Mouse (Mus musculus): Measurements from ENCODE around the gene Gm21860. TPM values are rescaled to one million over a fixed set of nuclear protein-coding genes. Genes with fewer than 3 reads are reported as not detected.
"Not testable (repeated sequence)": the region's sequence is repeated elsewhere in the genome, so short reads cannot be mapped to it uniquely, and the experiment has no call there.

Gene Gm21860
- total RNA-seq, 2 experiments from 2014 or later, result not detected

- DNase-seq, result not testable (repeated sequence)
Measured at GRCm38 (mm10) chrY:90732101-90732542, 22.5 kb downstream of the Gm21860 start.

- not testable (repeated sequence) for DNase-seq
Measured at GRCm38 (mm10) chrY:90731593-90731955, 23.0 kb downstream of the Gm21860 start.

GRCm38 (mm10) chrY:90730908-90731592 lies 23.6 kb downstream of the Gm21860 start:
- DNase-seq, result not testable (repeated sequence)

- not testable (repeated sequence) for DNase-seq
Measured at GRCm38 (mm10) chrY:90729816-90730303, 24.8 kb downstream of the Gm21860 start.

GRCm38 (mm10) chrY:90728905-90729256 lies 25.7 kb downstream of the Gm21860 start:
- not testable (repeated sequence) for DNase-seq

GRCm38 (mm10) chrY:90728251-90728904 lies 26.2 kb downstream of the Gm21860 start:
- DNase-seq, result not testable (repeated sequence)

- not testable (repeated sequence) for DNase-seq
Measured at GRCm38 (mm10) chrY:90727121-90727908, 27.3 kb downstream of the Gm21860 start.

- not testable (repeated sequence) for DNase-seq
Measured at GRCm38 (mm10) chrY:90725701-90726451, 28.7 kb downstream of the Gm21860 start.

GRCm38 (mm10) chrY:90725166-90725565 lies 29.5 kb downstream of the Gm21860 start:
- DNase-seq, result not testable (repeated sequence)

GRCm38 (mm10) chrY:90724014-90724709 lies 30.5 kb downstream of the Gm21860 start:
- not testable (repeated sequence) for DNase-seq

- DNase-seq, result not testable (repeated sequence)
Measured at GRCm38 (mm10) chrY:90723336-90723987, 31.2 kb downstream of the Gm21860 start.

- not testable (repeated sequence) for DNase-seq
Measured at GRCm38 (mm10) chrY:90720505-90720904, 34.1 kb downstream of the Gm21860 start.

GRCm38 (mm10) chrY:90719403-90720232 lies 35.0 kb downstream of the Gm21860 start:
- not testable (repeated sequence) for DNase-seq

GRCm38 (mm10) chrY:90718583-90719402 lies 35.8 kb downstream of the Gm21860 start:
- not testable (repeated sequence) for DNase-seq

GRCm38 (mm10) chrY:90718021-90718420 lies 36.6 kb downstream of the Gm21860 start:
- DNase-seq, result not testable (repeated sequence)

GRCm38 (mm10) chrY:90717496-90717895 lies 37.1 kb downstream of the Gm21860 start:
- DNase-seq, result not testable (repeated sequence)

All from gastrocnemius, postnatal 25 days (tissue).